Mouse (Mus musculus) kidney, postnatal 0 days (tissue): ENCODE data around the gene Skil. TPM values are rescaled to one million over a fixed set of nuclear protein-coding genes. Genes with fewer than 3 reads are reported as not detected.
A peak's percentile ranks its signal among the peaks of the same experiment; 100 is the strongest.

Source experiments
- ATAC-seq: fragments of 200-750 bp; cut with Nextera tagmentation; replicated peaks from 2 replicates; pipeline ENCODE4 v1.8.0; 2017; ENCODE audit warnings: low read depth, moderate number of reproducible peaks, moderate TSS enrichment, moderate library complexity; ENCODE audit not compliant: low FRiP score
- DNase-seq: peaks from one replicate; pipeline ENCODE4 v3.0.0-alpha.2; 2016; ENCODE audit warnings: low spot score
- H3K27ac ChIP-seq: fragments of 300-500 bp; sonication (generic); 2 replicates; pipeline ENCODE4 v1.5.1; 2014; ENCODE audit warnings: mild to moderate bottlenecking
- H3K27me3 ChIP-seq: fragments of 300-500 bp; sonication (generic); 2 replicates; pipeline ENCODE4 v1.6.1; 2014; ENCODE audit warnings: low read length, mixed read lengths; ENCODE audit not compliant: insufficient read depth
- H3K36me3 ChIP-seq: fragments of 300-500 bp; sonication (generic); 2 replicates; pipeline ENCODE4 v1.6.1; 2014; ENCODE audit warnings: low read length, mixed read lengths; ENCODE audit not compliant: insufficient read depth
- H3K4me1 ChIP-seq: fragments of 300-500 bp; sonication (generic); replicated peaks from 2 replicates; pipeline ENCODE4 v1.6.1; 2014; ENCODE audit warnings: antibody characterized with exemption, low read length, mixed read lengths; ENCODE audit not compliant: insufficient read depth
- H3K4me2 ChIP-seq: fragments of 300-500 bp; sonication (generic); 2 replicates; pipeline ENCODE4 v1.6.1; 2014; ENCODE audit warnings: mild to moderate bottlenecking, low read length, moderate library complexity, mixed read lengths
- H3K4me3 ChIP-seq: fragments of 300-500 bp; sonication (generic); replicated peaks from 2 replicates; pipeline ENCODE4 v1.5.1; 2014; ENCODE audit warnings: low read depth, low read length
- H3K9ac ChIP-seq: fragments of 300-500 bp; sonication (generic); 2 replicates; pipeline ENCODE4 v1.6.1; 2014; ENCODE audit warnings: low read depth, low read length
- H3K9me3 ChIP-seq: fragments of 300-500 bp; sonication (generic); replicated peaks from 2 replicates; pipeline ENCODE4 v1.6.1; 2016; ENCODE audit warnings: low read length, inconsistent platforms, mixed read lengths
- CTCF ChIP-seq: IDR thresholded peaks from 2 replicates; pipeline ENCODE4 v1.5.1; 2016; ENCODE audit warnings: antibody characterized with exemption, low read depth, mild to moderate bottlenecking, moderate library complexity
- WGBS: fragments of 180-500 bp; shearing (Covaris S2); extraction: QIAGEN DNeasy Blood & Tissue Kit; methylation state at CpG from one replicate; pipeline ENCODE4 v1.1.7; 2014; 5-methylcytosine and 5-hydroxymethylcytosine counted together
- polyA plus RNA-seq: library from polyadenylated mRNA; unstranded; fragments of >200 nt; fragmentation: Nextera tagmentation; extraction: Ambion mirVana; gene quantifications from 2 replicates; pipeline ENCODE4 v1.2.1, GENCODE M21; 2015

Skil gene
- polyA plus RNA-seq, 1 experiment from 2014 or later, result 20.7 TPM

- H3K4me2 ChIP-seq, result no peak overlapping the region
- no peak for ATAC-seq
- no peaks in the 10 kb centered on the region for H3K9me3 ChIP-seq
- H3K4me3 ChIP-seq, result no peak overlapping the region
- H3K27me3 ChIP-seq, result no peaks in the 10 kb centered on the region
- WGBS, result 82% methylated on average over 6 of the region's 6 CpGs
- H3K27ac ChIP-seq, result no peak overlapping the region
- TF ChIP-seq CTCF, result no peak
- no peak overlapping the region for H3K9ac ChIP-seq
- no peak for DNase-seq
- H3K4me1 ChIP-seq, result 0 out of 2 replicates have a peak, but pooled peaks cover 4% of the 10 kb centered on the region
- no peaks in the 10 kb centered on the region for H3K36me3 ChIP-seq
These were observed 11.7 kb downstream of the Skil start for GRCm38 (mm10) chr3:31106597-31106996.

- no peak overlapping the region for H3K9ac ChIP-seq
- DNase-seq (no peak), ATAC-seq (no peak)
- no peak overlapping the region for H3K4me3 ChIP-seq
- no peak overlapping the region for H3K4me2 ChIP-seq
- 0 out of 2 replicates have a peak, but pooled peaks cover 4% of the 10 kb centered on the region for H3K4me1 ChIP-seq
- TF ChIP-seq CTCF, result no peak
- 86% methylated on average over 4 of the region's 4 CpGs for WGBS
- H3K27ac ChIP-seq, result no peak overlapping the region
- H3K27me3 ChIP-seq, result no peaks in the 10 kb centered on the region
- H3K36me3 ChIP-seq, result no peaks in the 10 kb centered on the region
- no peaks in the 10 kb centered on the region for H3K9me3 ChIP-seq
These were observed 12.8 kb downstream of the Skil start for GRCm38 (mm10) chr3:31107674-31108073.

- peak; percentile 72 for DNase-seq
- Histone ChIP-seq H3K27ac (no peak overlapping the region), H3K9ac (no peak overlapping the region), H3K9me3 (no peaks in the 10 kb centered on the region), H3K4me2 (no peak overlapping the region), H3K27me3 (no peaks in the 10 kb centered on the region), H3K36me3 (peaks cover 7% of the 10 kb centered on the region; the same call in 1 of the 2 replicates), H3K4me1 (0 out of 2 replicates have a peak, but pooled peaks cover 2% of the 10 kb centered on the region), H3K4me3 (no peak overlapping the region)
- peak; percentile 49 for TF ChIP-seq CTCF
- 81% methylated on average over 3 of the region's 3 CpGs for WGBS
- ATAC-seq, result no peak
These were observed 14.2 kb downstream of the Skil start for GRCm38 (mm10) chr3:31109108-31109507.

GRCm38 (mm10) chr3:31123098-31123497 lies 28.2 kb downstream of the Skil start:
- Histone ChIP-seq H3K27ac (no peak overlapping the region), H3K9me3 (no peaks in the 10 kb centered on the region), H3K36me3 (peaks cover 9% of the 10 kb centered on the region; the same call in 1 of the 2 replicates), H3K27me3 (no peaks in the 10 kb centered on the region), H3K4me1 (no peaks in the 10 kb centered on the region), H3K4me3 (no peak overlapping the region), H3K4me2 (no peak overlapping the region), H3K9ac (no peak overlapping the region)
- DNase-seq (no peak), ATAC-seq (no peak)
- WGBS, result 88% methylated on average over 4 of the region's 4 CpGs
- no peak for TF ChIP-seq CTCF

- no peak overlapping the region; the same call in 1 of the 2 replicates for H3K27ac ChIP-seq
- no peak overlapping the region for H3K9ac ChIP-seq
- H3K36me3 ChIP-seq, result no peaks in the 10 kb centered on the region
- WGBS, result 52% methylated on average over 4 of the region's 4 CpGs
- no peaks in the 10 kb centered on the region for H3K9me3 ChIP-seq
- DNase-seq, result no peak
- no peak for TF ChIP-seq CTCF
- ATAC-seq, result no peak
- H3K4me2 ChIP-seq, result no peak overlapping the region
- no peaks in the 10 kb centered on the region for H3K4me1 ChIP-seq
- no peak overlapping the region for H3K4me3 ChIP-seq
- no peaks in the 10 kb centered on the region for H3K27me3 ChIP-seq
These were observed 31.4 kb downstream of the Skil start for GRCm38 (mm10) chr3:31126303-31126702.

GRCm38 (mm10) chr3:31126848-31127247 lies 32.0 kb downstream of the Skil start:
- Histone ChIP-seq H3K4me3 (no peak overlapping the region), H3K27me3 (no peaks in the 10 kb centered on the region), H3K9ac (no peak overlapping the region), H3K36me3 (no peaks in the 10 kb centered on the region), H3K9me3 (no peaks in the 10 kb centered on the region), H3K4me2 (no peak overlapping the region), H3K4me1 (no peaks in the 10 kb centered on the region), H3K27ac (peak overlapping the region; percentile 70; the same call in 1 of the 2 replicates)
- ATAC-seq (peak; percentile 74), DNase-seq (no peak)
- no peak for TF ChIP-seq CTCF
- WGBS, result 62% methylated on average over 3 of the region's 3 CpGs

GRCm38 (mm10) chr3:31129766-31130165 lies 34.9 kb downstream of the Skil start:
- Histone ChIP-seq H3K4me1 (no peaks in the 10 kb centered on the region), H3K4me2 (no peak overlapping the region), H3K36me3 (no peaks in the 10 kb centered on the region), H3K9ac (no peak overlapping the region), H3K27me3 (no peaks in the 10 kb centered on the region), H3K9me3 (no peaks in the 10 kb centered on the region), H3K27ac (no peak overlapping the region), H3K4me3 (no peak overlapping the region)
- no peak for TF ChIP-seq CTCF
- WGBS, result 19% methylated on average over 4 of the region's 4 CpGs
- ATAC-seq, result no peak
- DNase-seq, result no peak
